Mouse (Mus musculus): ENCODE data around the gene Jmjd1c.

DNA sequence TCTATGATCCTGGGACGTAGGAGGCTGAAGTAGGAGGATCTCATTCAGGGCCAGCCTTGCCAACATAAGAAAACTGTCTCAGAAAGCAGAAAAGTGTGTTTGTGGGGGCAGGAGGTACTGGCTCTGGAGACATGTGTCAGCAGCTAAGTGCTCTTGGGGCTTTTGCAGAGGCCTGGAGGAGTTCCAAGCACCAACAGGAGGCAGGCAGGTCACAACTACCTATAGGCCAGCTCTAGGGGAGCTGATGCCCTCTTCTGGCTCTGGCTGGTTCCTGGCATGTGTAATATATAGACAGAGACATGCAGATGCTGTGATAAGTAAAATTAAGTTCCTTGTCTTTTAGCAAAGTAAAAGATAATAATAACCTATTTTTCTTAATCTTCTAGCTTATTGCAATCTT is 94.3 kb downstream of the Jmjd1c start:
- TF ChIP-seq POLR2A (IDR thresholded peaks at IDR 0.05; ENCODE audit: extremely low read depth, insufficient read depth, low read length): no peak
- no peak for TF ChIP-seq CTCF (IDR thresholded peaks at IDR 0.05; ENCODE audit: extremely low read depth, insufficient read depth, low read length)
